Mouse (Mus musculus) testis, adult 2 months (tissue): ENCODE measurements around the gene Krtcap2.

Experiments
- CTCF ChIP-seq: fragments of 200-500 bp; IDR thresholded peaks from 2 replicates; pipeline ENCODE4 v1.5.1; 2012; ENCODE audit warnings: low read depth, mild to moderate bottlenecking, inconsistent platforms, low read length, moderate library complexity; ENCODE audit not compliant: control insufficient read depth, insufficient read depth, insufficient replicate concordance
- POLR2A ChIP-seq: fragments of 200-500 bp; IDR thresholded peaks from 2 replicates; pipeline ENCODE4 v1.6.1; 2012; ENCODE audit warnings: low read depth, mild to moderate bottlenecking, inconsistent platforms, low read length, moderate library complexity; ENCODE audit not compliant: control insufficient read depth

GRCm38 (mm10) chr3:89250435-89251040 is 4.8 kb downstream of the Krtcap2 start:
- peak; percentile 58; the same call in 1 of the 2 replicates for TF ChIP-seq CTCF
- no peak for TF ChIP-seq POLR2A
